Mouse (Mus musculus): ENCODE measurements around the gene Trpv3. TPM values are rescaled to one million over a fixed set of nuclear protein-coding genes. Genes with fewer than 3 reads are reported as not detected.

The Trpv3 gene
- polyA plus RNA-seq, 1 experiment = not detected

GRCm38 (mm10) chr11:73336919-73337318 is 69.7 kb downstream of the Trpv3 start:
- TF ChIP-seq POLR2A (IDR thresholded peaks at IDR 0.05; ENCODE audit: borderline replicate concordance, control insufficient read depth, low read depth, low read length) (no peak), CTCF (IDR thresholded peaks at IDR 0.05; ENCODE audit: control insufficient read depth, insufficient read depth, low read length) (no peak)
- no peak overlapping the region for H3K27ac ChIP-seq (ENCODE audit: control insufficient read depth, insufficient read depth, low read depth, low read length, poor library complexity)
- WGBS = 72% methylated on average over 4 of the region's 4 CpGs
- no peaks in the 10 kb centered on the region for H3K4me1 ChIP-seq (ENCODE audit: control insufficient read depth, insufficient read depth, low read length)
- H3K4me3 ChIP-seq (replicated peaks; ENCODE audit: control insufficient read depth, low read depth, low read length) = no peak overlapping the region

Other genes with a start within 250 kb of the Trpv3 start
- gene Camkk1, start 248.4 kb upstream of the Trpv3 start, polyA plus RNA-seq (2011; ENCODE audit: insufficient read depth, insufficient read length, low replicate concordance, missing spikeins) = 3.3 and 8.7 TPM in 2 replicates
- gene Ncbp3, start 219.6 kb upstream of the Trpv3 start, polyA plus RNA-seq (2011; ENCODE audit: insufficient read depth, insufficient read length, low replicate concordance, missing spikeins) = 6.8 and 8.0 TPM in 2 replicates
- gene Itgae, start 176.8 kb upstream of the Trpv3 start, polyA plus RNA-seq (2011; ENCODE audit: insufficient read depth, insufficient read length, low replicate concordance, missing spikeins) = 1.2 TPM in 1 of 2 replicates, not detected in the other
- gene Haspin, start 129.1 kb upstream of the Trpv3 start, polyA plus RNA-seq (2011; ENCODE audit: insufficient read depth, insufficient read length, low replicate concordance, missing spikeins) = 8.7 and 15.2 TPM in 2 replicates
- gene P2rx5, start 107.0 kb upstream of the Trpv3 start, polyA plus RNA-seq (2011; ENCODE audit: insufficient read depth, insufficient read length, low replicate concordance, missing spikeins) = 0.85 TPM in 1 of 2 replicates, not detected in the other
- gene Emc6, start 90.4 kb upstream of the Trpv3 start, polyA plus RNA-seq (2011; ENCODE audit: insufficient read depth, insufficient read length, low replicate concordance, missing spikeins) = 34.9 and 46.1 TPM in 2 replicates
- 5.4 and 9.9 TPM in 2 replicates for gene Tax1bp3, start 90.3 kb upstream of the Trpv3 start, polyA plus RNA-seq (2011; ENCODE audit: insufficient read depth, insufficient read length, low replicate concordance, missing spikeins)
- 9.3 and 10.2 TPM in 2 replicates for gene Ctns, start 68.3 kb upstream of the Trpv3 start, polyA plus RNA-seq (2011; ENCODE audit: insufficient read depth, insufficient read length, low replicate concordance, missing spikeins)
- 0.81 and 1.4 TPM in 2 replicates for gene Shpk, start 67.9 kb upstream of the Trpv3 start, polyA plus RNA-seq (2011; ENCODE audit: insufficient read depth, insufficient read length, low replicate concordance, missing spikeins)
- gene Trpv1, start 33.1 kb upstream of the Trpv3 start, polyA plus RNA-seq (2011; ENCODE audit: insufficient read depth, insufficient read length, low replicate concordance, missing spikeins) = not detected in 2 replicates
- 1.7 and 2.0 TPM in 2 replicates for gene Aspa, start 62.2 kb downstream of the Trpv3 start, polyA plus RNA-seq (2011; ENCODE audit: insufficient read depth, insufficient read length, low replicate concordance, missing spikeins)
- not detected in 2 replicates for gene Gm49340, start 62.4 kb downstream of the Trpv3 start, polyA plus RNA-seq (2011; ENCODE audit: insufficient read depth, insufficient read length, low replicate concordance, missing spikeins)
- not detected in 2 replicates for gene Spata22, start 62.4 kb downstream of the Trpv3 start, polyA plus RNA-seq (2011; ENCODE audit: insufficient read depth, insufficient read length, low replicate concordance, missing spikeins)
- not detected in 2 replicates for gene Olfr20, start 83.4 kb downstream of the Trpv3 start, polyA plus RNA-seq (2011; ENCODE audit: insufficient read depth, insufficient read length, low replicate concordance, missing spikeins)
- gene Olfr376, start 103.9 kb downstream of the Trpv3 start, polyA plus RNA-seq (2011; ENCODE audit: insufficient read depth, insufficient read length, low replicate concordance, missing spikeins) = not detected in 2 replicates
- gene Olfr1, start 132.2 kb downstream of the Trpv3 start, polyA plus RNA-seq (2011; ENCODE audit: insufficient read depth, insufficient read length, low replicate concordance, missing spikeins) = not detected in 2 replicates
- not detected in 2 replicates for gene Olfr378, start 161.1 kb downstream of the Trpv3 start, polyA plus RNA-seq (2011; ENCODE audit: insufficient read depth, insufficient read length, low replicate concordance, missing spikeins)
- gene Olfr380, start 190.1 kb downstream of the Trpv3 start, polyA plus RNA-seq (2011; ENCODE audit: insufficient read depth, insufficient read length, low replicate concordance, missing spikeins) = not detected in 2 replicates
- gene Olfr381, start 224.2 kb downstream of the Trpv3 start, polyA plus RNA-seq (2011; ENCODE audit: insufficient read depth, insufficient read length, low replicate concordance, missing spikeins) = 0.36 TPM in 1 of 2 replicates, not detected in the other
- gene Olfr382, start 249.8 kb downstream of the Trpv3 start, polyA plus RNA-seq (2011; ENCODE audit: insufficient read depth, insufficient read length, low replicate concordance, missing spikeins) = not detected in 2 replicates